Mouse (Mus musculus) limb, embryonic 13.5 days (tissue): ENCODE measurements around the gene Phc3. TPM values are rescaled to one million over a fixed set of nuclear protein-coding genes. Genes with fewer than 3 reads are reported as not detected.

Source experiments
- ATAC-seq: fragments of 200-750 bp; cut with Nextera tagmentation; 2 replicates; pipeline ENCODE4 v1.8.0; 2017; ENCODE audit warnings: low read depth, moderate number of reproducible peaks, moderate TSS enrichment; ENCODE audit not compliant: low FRiP score
- H3K27ac ChIP-seq: fragments of 300-500 bp; sonication (generic); 2 replicates; pipeline ENCODE4 v1.5.1; 2015; ENCODE audit warnings: inconsistent platforms, mild to moderate bottlenecking, moderate library complexity
- H3K27me3 ChIP-seq: fragments of 300-500 bp; sonication (generic); 2 replicates; pipeline ENCODE4 v1.6.1; 2015; ENCODE audit warnings: mild to moderate bottlenecking, inconsistent platforms
- H3K36me3 ChIP-seq: fragments of 300-500 bp; sonication (generic); 2 replicates; pipeline ENCODE4 v1.6.1; 2015; ENCODE audit warnings: inconsistent platforms, mild to moderate bottlenecking, moderate library complexity
- H3K4me1 ChIP-seq: fragments of 300-500 bp; sonication (generic); 2 replicates; pipeline ENCODE4 v1.6.1; 2015; ENCODE audit warnings: inconsistent platforms
- H3K4me2 ChIP-seq: fragments of 300-500 bp; sonication (generic); replicated peaks from 2 replicates; pipeline ENCODE4 v1.6.1; 2015; ENCODE audit warnings: inconsistent platforms, mild to moderate bottlenecking, moderate library complexity
- H3K4me3 ChIP-seq: fragments of 300-500 bp; sonication (generic); 2 replicates; pipeline ENCODE4 v1.5.1; 2015; ENCODE audit warnings: moderate library complexity, mild to moderate bottlenecking, inconsistent platforms
- H3K9ac ChIP-seq: fragments of 300-500 bp; sonication (generic); 2 replicates; pipeline ENCODE4 v1.6.1; 2015; ENCODE audit warnings: mild to moderate bottlenecking, inconsistent platforms
- H3K9me3 ChIP-seq: fragments of 300-500 bp; sonication (generic); 2 replicates; pipeline ENCODE4 v1.6.1; 2016; ENCODE audit warnings: inconsistent platforms
- WGBS: fragments of 180-500 bp; shearing (Covaris S2); methylation state at CpG from one replicate; pipeline ENCODE4 v1.1.7; 2015; 5-methylcytosine and 5-hydroxymethylcytosine counted together
- polyA plus RNA-seq: library from polyadenylated mRNA; unstranded; fragments of >200 nt; fragmentation: Nextera tagmentation; extraction: Ambion mirVana; gene quantifications from 2 replicates; pipeline ENCODE4 v1.2.1, GENCODE M21; 2015

Phc3 gene
- polyA plus RNA-seq = 7.8 and 7.9 TPM in 2 replicates

GRCm38 (mm10) chr3:30969104-30969581 is at the start of gene Phc3:
Gene Phc3, minus strand, starts transcription at chr3:30969415.
- peak within 1 kb of the TSS; percentile 89 for H3K27ac ChIP-seq
- peak; percentile 91 for ATAC-seq
- H3K27me3 ChIP-seq = no peaks in the 10 kb centered on the region
- H3K4me2 ChIP-seq = peak within 1 kb of the TSS; percentile 65
- peaks cover 14% of the 10 kb centered on the region for H3K4me1 ChIP-seq
- no peaks in the 10 kb centered on the region for H3K9me3 ChIP-seq
- H3K9ac ChIP-seq = peak within 1 kb of the TSS; percentile 95
- H3K4me3 ChIP-seq = peak within 1 kb of the TSS; percentile 99
- WGBS = under 1% methylated on average over 34 of the region's 34 CpGs
- peaks cover 23% of the 10 kb centered on the region for H3K36me3 ChIP-seq

GRCm38 (mm10) chr3:31017652-31018051 is 48.4 kb upstream of the Phc3 start:
- H3K4me3 ChIP-seq = no peak overlapping the region
- 67% methylated on average over 4 of the region's 4 CpGs for WGBS
- H3K9me3 ChIP-seq = no peaks in the 10 kb centered on the region
- H3K36me3 ChIP-seq = peaks cover 18% of the 10 kb centered on the region
- ATAC-seq = no peak
- H3K9ac ChIP-seq = no peak overlapping the region
- H3K4me2 ChIP-seq = no peak overlapping the region
- H3K27me3 ChIP-seq = no peaks in the 10 kb centered on the region
- H3K27ac ChIP-seq = no peak overlapping the region
- H3K4me1 ChIP-seq = peaks cover 44% of the 10 kb centered on the region

DNA sequence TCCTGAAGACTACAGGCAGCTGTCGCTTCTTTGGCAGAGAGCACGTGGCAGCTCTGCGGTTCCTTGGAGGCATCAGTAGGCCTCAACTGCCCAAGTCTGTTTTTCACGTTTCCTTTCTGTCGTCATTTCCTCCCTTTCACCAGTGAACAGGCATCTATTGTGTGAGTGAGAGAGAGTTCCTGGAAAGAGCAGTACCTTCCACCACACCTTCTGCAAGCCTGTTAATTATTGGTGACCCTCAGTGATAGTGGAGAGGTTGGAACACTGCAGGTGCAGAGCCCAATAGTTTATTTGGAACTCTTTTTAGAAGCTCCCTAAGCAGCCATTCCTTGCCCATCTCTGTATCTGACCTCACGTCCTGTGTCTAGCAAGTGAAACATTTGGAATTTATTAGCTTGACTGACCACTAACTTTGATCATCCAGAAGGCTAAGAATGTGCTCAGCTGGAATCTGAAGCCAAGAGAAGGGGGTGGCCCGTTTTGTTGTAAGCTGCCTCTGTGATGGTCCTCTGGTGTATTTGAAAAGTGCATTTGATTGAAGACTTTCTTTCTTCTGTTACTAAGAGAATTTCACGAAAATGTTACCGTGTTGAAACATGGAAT is 47.5 kb upstream of the Phc3 start:
- WGBS = 28% methylated on average over 9 of the region's 9 CpGs
- no peak overlapping the region for H3K9ac ChIP-seq
- H3K27ac ChIP-seq = no peak overlapping the region

DNA sequence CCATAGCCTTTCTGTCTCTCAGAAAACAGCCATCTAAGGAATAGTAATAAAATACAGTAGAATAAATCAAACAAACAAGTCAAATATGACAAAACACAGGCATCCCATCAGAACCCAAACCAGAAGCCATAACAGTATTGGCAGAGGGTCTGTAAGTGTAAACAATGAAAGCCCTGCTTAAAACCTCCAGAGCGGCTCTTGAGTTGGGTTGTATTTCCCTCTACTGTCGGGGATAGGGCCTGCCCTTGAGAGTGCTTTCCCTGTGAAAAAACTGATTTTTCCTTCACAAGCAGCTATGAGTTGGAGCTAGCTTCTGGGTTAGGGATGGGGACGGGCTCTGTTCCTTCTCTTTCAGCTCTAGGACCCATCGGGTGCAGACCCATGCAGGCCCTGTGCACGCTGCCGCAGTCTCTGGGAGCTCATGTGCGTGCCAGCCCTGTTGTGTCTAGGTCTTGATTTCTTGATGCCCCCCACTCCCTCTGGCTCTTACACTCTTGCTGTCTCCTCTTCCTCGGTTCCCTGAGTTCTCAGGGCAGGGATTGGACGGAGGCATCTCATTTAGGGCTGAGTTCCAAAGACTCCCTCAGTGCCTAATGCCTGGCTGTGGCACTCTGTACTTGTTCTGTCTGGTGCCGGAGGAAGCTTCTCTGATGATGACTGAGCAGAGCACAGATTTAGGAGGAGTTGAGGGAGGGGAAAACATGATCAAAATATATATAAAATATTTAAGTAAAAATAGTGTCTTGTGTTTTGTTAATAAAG is 46.6 kb upstream of the Phc3 start:
- H3K4me3 ChIP-seq = no peak overlapping the region
- no peak overlapping the region for H3K9ac ChIP-seq
- no peaks in the 10 kb centered on the region for H3K9me3 ChIP-seq
- 0 out of 2 replicates have a peak overlapping the region, but pooled peaks have one; percentile 28 for H3K27ac ChIP-seq
- no peak for ATAC-seq
- 69% methylated on average over 10 of the region's 10 CpGs for WGBS
- H3K4me1 ChIP-seq = peaks cover 36% of the 10 kb centered on the region
- peaks cover 12% of the 10 kb centered on the region for H3K36me3 ChIP-seq
- no peaks in the 10 kb centered on the region for H3K27me3 ChIP-seq
- H3K4me2 ChIP-seq = no peak overlapping the region

More for the DNA sequence above, 47.5 kb upstream of the Phc3 start:
- ATAC-seq = no peak
- H3K36me3 ChIP-seq = peaks cover 13% of the 10 kb centered on the region
- H3K4me2 ChIP-seq = no peak overlapping the region
- no peaks in the 10 kb centered on the region for H3K9me3 ChIP-seq
- peaks cover 36% of the 10 kb centered on the region for H3K4me1 ChIP-seq
- no peak overlapping the region for H3K4me3 ChIP-seq
- no peaks in the 10 kb centered on the region for H3K27me3 ChIP-seq

DNA sequence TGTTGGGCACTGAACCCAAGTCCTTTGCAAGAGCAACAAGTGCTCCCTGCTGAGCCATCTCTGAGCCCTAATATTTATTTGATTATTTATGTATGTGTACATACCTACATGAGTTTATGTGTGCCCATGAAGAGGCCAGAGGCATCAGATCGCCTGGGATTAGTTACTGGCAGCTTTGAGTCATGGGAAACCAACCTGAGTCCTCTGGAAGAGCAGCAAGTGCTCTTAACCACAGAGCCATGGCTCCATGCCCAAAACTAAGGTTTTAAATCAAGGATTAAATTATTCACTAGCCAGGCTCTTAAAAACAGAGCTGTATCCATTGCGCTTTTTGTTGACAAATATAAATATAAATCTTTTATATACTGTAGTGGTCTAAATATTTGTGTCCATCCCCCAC is 45.2 kb upstream of the Phc3 start:
- no peak overlapping the region for H3K9ac ChIP-seq
- H3K4me2 ChIP-seq = no peak overlapping the region
- no peaks in the 10 kb centered on the region for H3K27me3 ChIP-seq
- peaks cover 36% of the 10 kb centered on the region for H3K4me1 ChIP-seq
- WGBS = 71% methylated on average over 2 of the region's 2 CpGs
- no peak for ATAC-seq
- no peaks in the 10 kb centered on the region for H3K9me3 ChIP-seq
- no peak overlapping the region for H3K4me3 ChIP-seq
- H3K36me3 ChIP-seq = peaks cover 2% of the 10 kb centered on the region
- no peak overlapping the region for H3K27ac ChIP-seq

DNA sequence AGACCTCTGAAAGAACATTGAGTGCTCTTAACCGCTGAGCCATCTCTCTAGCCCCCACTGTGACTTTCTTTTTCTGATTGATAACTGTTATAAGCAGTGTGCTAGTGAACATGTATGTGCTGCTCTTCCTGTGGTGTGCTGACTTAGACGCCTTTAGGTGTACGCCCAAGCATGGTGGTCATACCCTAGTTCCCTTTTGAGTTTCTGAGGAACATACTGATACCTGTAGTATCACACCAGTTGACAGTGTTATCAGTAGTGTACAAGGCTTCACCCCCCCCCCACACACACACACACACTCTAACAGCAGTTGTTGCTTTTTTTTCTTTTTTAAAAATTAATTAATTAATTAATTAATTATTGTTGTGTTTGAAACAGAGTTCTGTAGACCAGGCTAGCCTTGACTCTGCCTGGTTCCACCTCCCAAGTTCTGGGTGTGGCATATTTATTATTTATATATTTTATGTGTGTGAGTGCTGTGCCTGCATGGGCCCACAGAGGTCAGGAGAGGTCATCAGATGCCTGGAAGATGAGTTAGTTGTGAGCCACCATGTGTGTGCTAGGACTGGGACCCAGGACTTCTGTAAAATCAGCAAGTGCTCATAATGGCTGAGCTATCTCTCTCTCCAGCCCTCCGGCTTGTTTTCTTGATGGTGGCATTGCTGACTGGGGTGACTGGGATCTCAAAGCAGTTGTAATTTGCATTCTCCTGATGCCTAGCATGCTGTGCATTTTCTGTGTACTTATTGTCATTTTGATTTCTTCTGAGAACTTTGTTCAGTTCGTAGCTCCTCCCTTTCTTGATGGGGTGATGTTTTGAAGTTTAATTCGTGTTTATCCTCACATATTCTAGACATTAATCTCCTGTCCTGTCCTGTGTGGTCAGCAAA is 35.4 kb upstream of the Phc3 start:
- H3K4me3 ChIP-seq = no peak overlapping the region
- H3K36me3 ChIP-seq = 0 out of 2 replicates have a peak, but pooled peaks cover 3% of the 10 kb centered on the region
- H3K4me1 ChIP-seq = peaks cover 9% of the 10 kb centered on the region
- H3K9ac ChIP-seq = no peak overlapping the region
- peaks cover 4% of the 10 kb centered on the region; the same call in 1 of the 2 replicates for H3K9me3 ChIP-seq
- H3K27ac ChIP-seq = no peak overlapping the region
- no peak overlapping the region for H3K4me2 ChIP-seq
- no peaks in the 10 kb centered on the region for H3K27me3 ChIP-seq
- no peak for ATAC-seq
- 85% methylated on average over 6 of the region's 6 CpGs for WGBS

GRCm38 (mm10) chr3:31001048-31001676 is 31.9 kb upstream of the Phc3 start:
- Histone ChIP-seq H3K9me3 (peaks cover 4% of the 10 kb centered on the region; the same call in 1 of the 2 replicates), H3K36me3 (0 out of 2 replicates have a peak, but pooled peaks cover 3% of the 10 kb centered on the region), H3K27ac (no peak overlapping the region), H3K27me3 (no peaks in the 10 kb centered on the region), H3K4me1 (peaks cover 36% of the 10 kb centered on the region), H3K4me2 (no peak overlapping the region), H3K4me3 (no peak overlapping the region), H3K9ac (no peak overlapping the region)
- 53% methylated on average over 3 of the region's 3 CpGs for WGBS
- ATAC-seq = no peak

DNA sequence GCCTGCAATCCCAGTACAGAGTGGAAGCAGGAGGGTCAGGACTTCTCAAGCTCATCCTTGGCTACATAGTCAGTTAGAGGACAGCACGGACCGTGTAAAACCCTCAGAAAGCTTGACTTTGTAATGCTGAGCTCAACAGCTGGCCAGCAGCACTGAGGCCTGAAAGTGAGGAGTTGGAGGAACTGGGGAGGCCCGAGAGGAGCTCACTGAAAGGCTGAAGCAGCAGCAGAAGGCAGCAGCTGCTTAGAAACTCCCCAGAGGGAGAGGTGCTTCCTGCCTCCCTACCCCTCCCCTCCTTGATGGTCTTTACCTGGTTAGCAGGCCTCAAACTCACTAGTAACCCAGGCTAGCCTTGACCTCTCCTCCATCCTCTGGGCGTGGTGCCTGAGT is 30.8 kb upstream of the Phc3 start:
- Histone ChIP-seq H3K9me3 (peaks cover 4% of the 10 kb centered on the region; the same call in 1 of the 2 replicates), H3K4me2 (peak overlapping the region; percentile 34), H3K4me3 (no peak overlapping the region), H3K9ac (0 out of 2 replicates have a peak overlapping the region, but pooled peaks have one; percentile 21), H3K36me3 (0 out of 2 replicates have a peak, but pooled peaks cover 3% of the 10 kb centered on the region), H3K27me3 (no peaks in the 10 kb centered on the region), H3K4me1 (peaks cover 36% of the 10 kb centered on the region), H3K27ac (peak overlapping the region; percentile 79)
- 40% methylated on average over 4 of the region's 4 CpGs for WGBS
- ATAC-seq = no peak

DNA sequence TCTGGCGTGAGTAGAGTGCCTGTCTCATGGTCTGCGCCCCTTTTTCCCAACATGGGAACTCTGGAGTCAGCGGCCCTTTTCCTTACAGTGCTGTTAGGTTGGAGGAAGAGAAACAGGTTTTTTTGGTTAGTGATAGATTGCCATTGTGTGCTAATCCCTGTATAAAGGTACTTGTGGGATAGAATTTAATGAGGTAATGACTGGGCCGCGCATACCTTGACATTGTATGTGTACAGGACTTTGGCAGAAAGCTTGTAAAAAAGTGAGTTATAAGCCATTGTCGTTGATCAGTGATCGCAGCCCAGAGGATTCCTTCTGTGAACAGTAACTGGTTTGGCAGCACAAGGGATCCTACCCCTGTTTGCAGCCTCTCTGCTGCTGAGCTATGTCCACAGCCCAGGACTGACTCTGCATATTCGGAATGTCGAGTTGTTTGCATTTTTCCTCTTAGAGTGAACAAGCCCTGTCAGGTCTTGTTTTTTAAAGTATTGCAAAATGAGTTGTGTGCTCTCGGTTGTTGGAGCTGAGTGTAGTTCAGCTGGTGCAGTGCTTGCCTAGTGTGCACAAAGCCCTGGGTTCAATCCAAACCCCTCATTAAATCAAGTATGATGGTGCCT is 30.3 kb upstream of the Phc3 start:
- ATAC-seq = no peak
- Histone ChIP-seq H3K36me3 (0 out of 2 replicates have a peak, but pooled peaks cover 3% of the 10 kb centered on the region), H3K4me1 (peaks cover 40% of the 10 kb centered on the region), H3K27ac (peak overlapping the region; percentile 79), H3K9ac (0 out of 2 replicates have a peak overlapping the region, but pooled peaks have one; percentile 21), H3K4me3 (no peak overlapping the region), H3K27me3 (no peaks in the 10 kb centered on the region), H3K4me2 (peak overlapping the region; percentile 34), H3K9me3 (peaks cover 4% of the 10 kb centered on the region; the same call in 1 of the 2 replicates)
- WGBS = 31% methylated on average over 10 of the region's 10 CpGs

- Histone ChIP-seq H3K9me3 (no peaks in the 10 kb centered on the region), H3K36me3 (no peaks in the 10 kb centered on the region), H3K4me3 (peak overlapping the region; percentile 85), H3K4me2 (peak overlapping the region; percentile 74), H3K27me3 (no peaks in the 10 kb centered on the region), H3K27ac (no peak overlapping the region), H3K4me1 (peaks cover 41% of the 10 kb centered on the region), H3K9ac (peak overlapping the region; percentile 92)
- no peak for ATAC-seq
- 4% methylated on average over 4 of the region's 4 CpGs for WGBS
Observed at GRCm38 (mm10) chr3:30996688-30997014, 27.4 kb upstream of the Phc3 start.
